Mouse (Mus musculus): Measurements from ENCODE around the gene 2010315B03Rik.

- no peak for TF ChIP-seq POLR2A (IDR thresholded peaks at IDR 0.05; ENCODE audit: borderline replicate concordance, extremely low read depth, insufficient read depth, insufficient read length, poor library complexity, severe bottlenecking)
- TF ChIP-seq CTCF (IDR thresholded peaks at IDR 0.05; ENCODE audit: borderline replicate concordance, extremely low read depth, insufficient read depth, insufficient read length): no peak
These were observed 994 bp downstream of the 2010315B03Rik start for GRCm38 (mm10) chr9:124311502-124311901.
